Mouse (Mus musculus) midbrain, embryonic 10.5 days (tissue): ENCODE measurements around the gene Helz. TPM values are rescaled to one million over a fixed set of nuclear protein-coding genes. Genes with fewer than 3 reads are reported as not detected.

Source experiments
- DNase-seq: peaks from one replicate; pipeline ENCODE4 v3.0.0-alpha.2; 2017; ENCODE audit warnings: low spot score
- H3K27ac ChIP-seq: fragments of 300-500 bp; sonication (generic); replicated peaks from 2 replicates; pipeline ENCODE4 v1.5.1; 2016; ENCODE audit warnings: mild to moderate bottlenecking
- H3K27me3 ChIP-seq: fragments of 300-500 bp; sonication (generic); 2 replicates; pipeline ENCODE4 v1.6.1; 2016; ENCODE audit warnings: low read depth, mild to moderate bottlenecking; ENCODE audit not compliant: poor library complexity, severe bottlenecking
- H3K36me3 ChIP-seq: fragments of 300-500 bp; sonication (generic); 2 replicates; pipeline ENCODE4 v1.6.1; 2016; ENCODE audit warnings: mild to moderate bottlenecking, moderate library complexity
- H3K4me1 ChIP-seq: fragments of 300-500 bp; sonication (generic); 2 replicates; pipeline ENCODE4 v1.6.1; 2016
- H3K4me3 ChIP-seq: fragments of 300-500 bp; sonication (generic); 2 replicates; pipeline ENCODE4 v1.5.1; 2016; ENCODE audit warnings: mild to moderate bottlenecking, moderate library complexity
- H3K9me3 ChIP-seq: fragments of 300-500 bp; sonication (generic); replicated peaks from 2 replicates; pipeline ENCODE4 v1.6.1; 2016; ENCODE audit warnings: mild to moderate bottlenecking
- WGBS: fragments of 180-500 bp; shearing (Covaris S2); methylation state at CpG from one replicate; pipeline ENCODE4 v1.1.7; 2016; 5-methylcytosine and 5-hydroxymethylcytosine counted together
- polyA plus RNA-seq: library from polyadenylated mRNA; unstranded; fragments of >200 nt; fragmentation: Nextera tagmentation; extraction: Ambion mirVana; gene quantifications from 2 replicates; pipeline ENCODE4 v1.2.1, GENCODE M21; 2016

Helz gene
- polyA plus RNA-seq, 1 experiment from 2014 or later: 19.0 TPM

GRCm38 (mm10) chr11:107524966-107525365, 22.8 kb upstream of the Helz start:
- no peaks in the 10 kb centered on the region for H3K27me3 ChIP-seq
- H3K9me3 ChIP-seq: no peaks in the 10 kb centered on the region
- WGBS: 78% methylated on average over 1 of the region's 1 CpGs
- H3K36me3 ChIP-seq: no peaks in the 10 kb centered on the region
- peaks cover 10% of the 10 kb centered on the region for H3K4me1 ChIP-seq
- DNase-seq: no peak
- no peak overlapping the region for H3K27ac ChIP-seq
- no peak overlapping the region for H3K4me3 ChIP-seq

DNA sequence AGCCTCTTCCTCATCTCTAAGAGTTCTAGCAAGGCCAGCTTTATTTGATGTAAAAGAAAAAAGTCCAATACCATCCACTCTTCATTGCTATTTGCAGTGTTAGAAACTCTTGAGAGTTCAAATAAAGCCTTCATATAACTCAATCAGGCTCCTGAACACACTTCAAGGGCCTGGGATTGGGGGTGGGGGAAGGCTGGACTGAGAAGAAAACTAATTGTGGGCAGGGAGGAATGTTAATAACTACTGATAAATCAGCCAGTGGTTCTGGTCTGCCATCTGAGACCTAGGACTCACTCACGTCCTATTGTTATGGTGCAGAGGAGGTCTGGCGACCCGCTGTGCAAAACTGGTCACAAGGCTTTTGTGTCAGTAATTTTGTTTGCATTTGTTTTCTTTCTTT, 20.1 kb upstream of the Helz start:
- WGBS: 41% methylated on average over 3 of the region's 3 CpGs

DNA sequence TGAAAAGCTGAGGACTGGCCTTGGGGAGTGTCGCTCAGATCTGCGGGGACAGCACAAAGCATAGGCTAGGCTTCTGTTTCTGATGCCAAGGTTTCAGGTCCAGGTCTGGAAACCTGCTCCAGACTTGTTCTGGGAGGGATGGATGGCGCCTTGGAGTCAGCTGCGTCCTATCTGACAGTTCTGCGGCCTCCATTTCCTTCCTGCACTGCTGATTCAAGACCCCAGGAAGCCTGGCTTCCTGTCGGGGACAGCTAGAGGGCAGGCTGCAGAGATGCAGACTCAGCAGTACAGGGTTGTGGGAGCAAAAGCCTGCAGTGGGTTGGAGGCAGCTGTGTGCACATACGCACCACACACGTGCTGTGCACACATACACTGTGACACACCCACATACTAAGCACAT, 18.4 kb upstream of the Helz start:
- Histone ChIP-seq H3K9me3 (no peaks in the 10 kb centered on the region), H3K4me1 (peaks cover 10% of the 10 kb centered on the region), H3K4me3 (no peak overlapping the region), H3K27ac (no peak overlapping the region), H3K36me3 (no peaks in the 10 kb centered on the region), H3K27me3 (no peaks in the 10 kb centered on the region)
- WGBS: 58% methylated on average over 8 of the region's 8 CpGs
- DNase-seq: no peak

More for the DNA sequence above, 20.1 kb upstream of the Helz start:
- Histone ChIP-seq H3K4me1 (peaks cover 10% of the 10 kb centered on the region), H3K9me3 (no peaks in the 10 kb centered on the region), H3K36me3 (no peaks in the 10 kb centered on the region), H3K27ac (no peak overlapping the region), H3K27me3 (no peaks in the 10 kb centered on the region), H3K4me3 (no peak overlapping the region)
- no peak for DNase-seq

DNA sequence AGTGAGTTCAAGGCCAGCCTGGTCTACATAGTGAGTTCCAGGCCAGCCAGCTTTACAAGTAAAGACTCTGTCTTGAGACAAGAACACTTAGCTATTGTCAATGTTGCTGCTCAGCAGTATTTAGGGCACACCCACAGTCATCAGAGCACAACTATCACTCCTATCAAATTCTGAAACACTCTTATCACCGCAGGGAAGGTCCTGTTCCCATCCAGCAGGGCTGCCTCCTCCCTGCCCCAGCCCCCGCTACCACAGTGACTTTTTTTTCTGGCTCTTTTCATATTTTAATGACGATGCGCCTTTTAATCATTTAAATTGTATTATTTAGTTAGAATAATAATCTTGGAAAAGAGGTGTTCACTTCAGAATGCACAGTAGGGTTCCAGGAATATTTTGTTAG, 16.3 kb upstream of the Helz start:
- 75% methylated on average over 4 of the region's 4 CpGs for WGBS
- Histone ChIP-seq H3K36me3 (no peaks in the 10 kb centered on the region), H3K27me3 (no peaks in the 10 kb centered on the region), H3K27ac (no peak overlapping the region), H3K9me3 (no peaks in the 10 kb centered on the region), H3K4me3 (no peak overlapping the region), H3K4me1 (peaks cover 10% of the 10 kb centered on the region)
- no peak for DNase-seq

- Histone ChIP-seq H3K9me3 (no peaks in the 10 kb centered on the region), H3K27me3 (no peaks in the 10 kb centered on the region), H3K4me3 (no peak overlapping the region), H3K4me1 (peaks cover 7% of the 10 kb centered on the region), H3K36me3 (no peaks in the 10 kb centered on the region), H3K27ac (no peak overlapping the region)
- no peak for DNase-seq
- 47% methylated on average over 5 of the region's 5 CpGs for WGBS
These were observed 15.5 kb upstream of the Helz start for GRCm38 (mm10) chr11:107532271-107532670.

- WGBS: 94% methylated on average over 4 of the region's 4 CpGs
- H3K27ac ChIP-seq: no peak overlapping the region
These were observed 8.7 kb upstream of the Helz start for GRCm38 (mm10) chr11:107538994-107539393.

GRCm38 (mm10) chr11:107540339-107540738, 7.4 kb upstream of the Helz start:
- no peak for DNase-seq
- Histone ChIP-seq H3K4me1 (no peaks in the 10 kb centered on the region), H3K4me3 (no peak overlapping the region), H3K27me3 (peaks cover 3% of the 10 kb centered on the region), H3K9me3 (no peaks in the 10 kb centered on the region), H3K27ac (no peak overlapping the region), H3K36me3 (no peaks in the 10 kb centered on the region)
- 81% methylated on average over 1 of the region's 1 CpGs for WGBS

More at GRCm38 (mm10) chr11:107538994-107539393, 8.7 kb upstream of the Helz start:
- Histone ChIP-seq H3K4me3 (no peak overlapping the region), H3K9me3 (no peaks in the 10 kb centered on the region), H3K27me3 (no peaks in the 10 kb centered on the region), H3K36me3 (no peaks in the 10 kb centered on the region), H3K4me1 (no peaks in the 10 kb centered on the region)
- DNase-seq: no peak

GRCm38 (mm10) chr11:107545747-107546476, 1.8 kb upstream of the Helz start:
- peaks cover 21% of the 10 kb centered on the region for H3K4me1 ChIP-seq
- peaks cover 16% of the 10 kb centered on the region for H3K36me3 ChIP-seq
- WGBS: 21% methylated on average over 13 of the region's 13 CpGs
- H3K27me3 ChIP-seq: peaks cover 12% of the 10 kb centered on the region
- H3K4me3 ChIP-seq: peak overlapping the region; percentile 98
- H3K9me3 ChIP-seq: no peaks in the 10 kb centered on the region
- DNase-seq: no peak
- H3K27ac ChIP-seq: no peak overlapping the region

DNA sequence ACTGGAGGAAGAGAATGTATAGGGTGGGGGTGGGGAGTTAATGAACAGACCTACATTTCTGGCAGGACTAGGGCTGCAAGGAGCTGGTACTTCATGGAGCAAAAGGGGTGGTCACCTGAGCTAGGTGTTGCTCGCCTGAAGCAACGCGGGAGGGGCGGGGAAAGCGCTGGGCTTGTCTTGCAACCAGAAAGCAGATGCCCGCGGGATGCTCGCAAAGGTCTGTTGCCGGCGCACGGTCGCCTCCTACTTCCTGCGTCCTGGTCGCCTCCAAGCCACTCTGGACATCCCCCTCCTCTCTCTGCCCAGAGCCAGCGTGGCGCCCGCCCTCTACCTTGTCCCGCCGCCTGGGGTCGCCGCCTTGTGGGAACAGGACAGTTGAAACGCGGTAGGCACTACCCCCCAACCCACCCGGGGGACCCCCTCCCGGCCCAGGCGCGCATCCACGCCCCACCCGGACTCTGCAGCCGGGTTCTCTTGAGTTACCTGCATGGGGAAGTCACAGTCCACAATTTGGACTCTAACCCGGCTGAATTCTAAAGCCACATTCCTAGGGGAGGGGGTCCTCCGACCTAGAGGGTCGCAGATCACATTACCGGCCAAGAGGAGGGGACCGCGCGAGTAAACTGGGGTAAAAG, 946 bp upstream of the Helz start:
- peak; percentile 83 for DNase-seq
- H3K9me3 ChIP-seq: no peaks in the 10 kb centered on the region
- H3K27me3 ChIP-seq: peaks cover 12% of the 10 kb centered on the region
- under 1% methylated on average over 37 of the region's 37 CpGs for WGBS
- H3K4me1 ChIP-seq: peaks cover 21% of the 10 kb centered on the region
- H3K27ac ChIP-seq: peak overlapping the region; percentile 93
- H3K4me3 ChIP-seq: peak overlapping the region; percentile 98
- H3K36me3 ChIP-seq: peaks cover 25% of the 10 kb centered on the region

- peak overlapping the region; percentile 93 for H3K27ac ChIP-seq
- peaks cover 21% of the 10 kb centered on the region for H3K4me1 ChIP-seq
- H3K27me3 ChIP-seq: peaks cover 12% of the 10 kb centered on the region
- H3K4me3 ChIP-seq: peak overlapping the region; percentile 98
- peaks cover 40% of the 10 kb centered on the region for H3K36me3 ChIP-seq
- no peak for DNase-seq
- no peaks in the 10 kb centered on the region for H3K9me3 ChIP-seq
- WGBS: 8% methylated on average over 39 of the region's 39 CpGs
These were observed 660 bp downstream of the Helz start for GRCm38 (mm10) chr11:107548204-107548975.

DNA sequence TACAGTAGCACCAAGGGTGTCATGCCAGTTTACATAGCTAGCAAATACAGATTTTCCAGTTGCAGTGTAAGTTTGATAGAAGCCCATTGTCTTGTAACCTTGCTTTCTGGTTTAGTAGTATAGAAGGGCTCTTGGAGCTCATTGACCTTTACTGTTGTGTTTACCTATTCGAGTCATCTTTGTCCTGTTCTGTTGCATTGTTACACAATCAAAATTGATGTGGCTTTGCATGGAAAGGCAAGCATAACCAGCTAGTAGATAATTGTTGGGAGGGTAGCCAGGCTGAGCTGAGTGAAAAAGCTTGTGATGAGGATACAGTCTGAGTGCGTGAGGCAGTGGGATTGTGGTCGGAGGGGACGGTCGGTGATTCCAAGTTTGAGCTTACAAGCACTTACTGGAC, 12.1 kb downstream of the Helz start:
- H3K4me1 ChIP-seq: no peaks in the 10 kb centered on the region
- no peaks in the 10 kb centered on the region for H3K27me3 ChIP-seq
- WGBS: 96% methylated on average over 5 of the region's 5 CpGs
- no peak overlapping the region for H3K27ac ChIP-seq
- no peaks in the 10 kb centered on the region for H3K9me3 ChIP-seq
- DNase-seq: no peak
- H3K4me3 ChIP-seq: no peak overlapping the region
- H3K36me3 ChIP-seq: peaks cover 77% of the 10 kb centered on the region

DNA sequence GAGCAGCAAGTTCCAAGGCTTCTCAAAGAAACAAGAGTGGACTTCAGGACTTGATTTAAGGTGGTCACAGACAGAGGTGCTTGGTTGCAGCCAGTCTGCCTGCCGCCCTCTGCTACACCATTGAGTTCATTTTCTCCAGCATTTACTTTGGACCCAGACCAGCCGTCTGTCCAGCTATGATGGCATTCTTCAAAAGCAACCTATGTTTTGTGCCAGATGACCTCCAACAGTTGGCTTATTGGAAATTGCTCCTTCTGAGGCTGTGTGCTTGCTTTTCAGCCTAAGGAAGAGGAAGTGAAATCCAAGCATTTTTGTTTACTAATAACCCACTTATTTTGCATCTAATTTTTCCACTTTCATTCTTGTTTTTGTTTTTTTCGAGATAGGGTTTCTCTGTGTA, 19.7 kb downstream of the Helz start:
- H3K36me3 ChIP-seq: peaks cover 80% of the 10 kb centered on the region

More for the DNA sequence above, 19.7 kb downstream of the Helz start:
- H3K9me3 ChIP-seq: 0 out of 2 replicates have a peak, but pooled peaks cover 2% of the 10 kb centered on the region
- 91% methylated on average over 3 of the region's 3 CpGs for WGBS
- H3K27ac ChIP-seq: no peak overlapping the region
- no peak overlapping the region for H3K4me3 ChIP-seq
- no peaks in the 10 kb centered on the region for H3K27me3 ChIP-seq
- no peaks in the 10 kb centered on the region for H3K4me1 ChIP-seq
- DNase-seq: no peak
